Mouse (Mus musculus) kidney, adult 2 months (tissue): ENCODE measurements at regions not wholly inside any gene's neighbourhood (a gene's known extent, or its start where the extent isn't known, plus 50 kb on each side); places are given as distances from the start of the nearest gene placed in this dataset.

Source experiments
- CTCF ChIP-seq: fragments of 200-500 bp; conservative IDR thresholded peaks from 2 replicates; pipeline ENCODE4 v1.5.1; 2011; ENCODE audit warnings: low read depth, mild to moderate bottlenecking, control low read depth, low read length, moderate library complexity, mixed read lengths; ENCODE audit not compliant: insufficient read depth, insufficient read length
- POLR2A ChIP-seq: fragments of 200-500 bp; IDR thresholded peaks from one replicate; pipeline ENCODE4 v1.6.1; 2011; ENCODE audit warnings: low read depth, low read length, control low read depth

- TF ChIP-seq CTCF (no peak), POLR2A (no peak)
Observed at GRCm38 (mm10) chr8:116261286-116261685, 243.5 kb upstream of the Dynlrb2 start.
